Mouse (Mus musculus) gastrocnemius, postnatal 36 days (tissue): ENCODE data around the gene Mt4. TPM values are rescaled to one million over a fixed set of nuclear protein-coding genes. Genes with fewer than 3 reads are reported as not detected.
A peak's percentile ranks its signal among the peaks of the same experiment; 100 is the strongest.

Experiments
- DNase-seq, 2 experiments: peaks; one replicate each; pipeline ENCODE4 v3.0.0; 2022
- intact Hi-C: fragments of 180-260 bp; cut with DNase I; formaldehyde crosslinking; loops from one replicate; pipeline ENCODE4 v1.15.1; 2025
- total RNA-seq, 2 experiments: library from RNA; stranded (reverse); gene quantifications; 2 replicates each; pipeline ENCODE4 v1.2.3; 2021

The Mt4 gene
- total RNA-seq, 2 experiments from 2014 or later = not detected

DNA sequence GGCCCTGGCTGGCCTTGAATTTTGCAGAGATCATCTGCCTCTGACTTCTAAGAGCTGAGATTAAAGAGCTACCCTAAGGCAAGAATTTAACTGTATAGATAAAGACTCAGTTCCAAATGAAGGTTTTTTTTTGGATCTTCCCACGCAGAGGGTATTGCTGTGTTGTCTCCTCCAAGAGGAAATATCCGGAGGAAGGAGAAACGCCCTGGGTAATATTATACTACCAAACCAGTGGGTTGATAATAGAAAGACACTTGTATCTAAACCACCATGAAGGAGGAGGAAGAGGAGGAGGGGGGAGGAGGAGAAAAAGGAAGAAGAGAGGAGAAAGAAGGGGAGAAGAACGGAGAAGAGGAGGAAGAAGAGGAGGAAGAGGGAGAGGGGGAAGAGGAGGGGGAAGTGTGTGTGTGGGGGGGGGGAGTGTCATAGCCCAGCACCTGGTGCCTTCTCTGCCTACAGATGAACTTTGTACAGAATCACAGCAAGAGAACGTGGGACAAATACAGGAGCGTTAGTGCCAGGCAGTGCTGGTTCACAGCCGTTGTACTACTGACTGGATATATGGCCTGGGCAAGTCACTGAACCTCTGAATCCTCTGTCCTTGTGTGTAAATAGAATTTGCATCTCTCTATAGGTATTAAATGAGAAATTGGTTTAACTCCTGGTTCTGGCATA lies 40.9 kb downstream of the Mt4 start:
- no peak for DNase-seq
- intact Hi-C loops = no loop called here

DNA sequence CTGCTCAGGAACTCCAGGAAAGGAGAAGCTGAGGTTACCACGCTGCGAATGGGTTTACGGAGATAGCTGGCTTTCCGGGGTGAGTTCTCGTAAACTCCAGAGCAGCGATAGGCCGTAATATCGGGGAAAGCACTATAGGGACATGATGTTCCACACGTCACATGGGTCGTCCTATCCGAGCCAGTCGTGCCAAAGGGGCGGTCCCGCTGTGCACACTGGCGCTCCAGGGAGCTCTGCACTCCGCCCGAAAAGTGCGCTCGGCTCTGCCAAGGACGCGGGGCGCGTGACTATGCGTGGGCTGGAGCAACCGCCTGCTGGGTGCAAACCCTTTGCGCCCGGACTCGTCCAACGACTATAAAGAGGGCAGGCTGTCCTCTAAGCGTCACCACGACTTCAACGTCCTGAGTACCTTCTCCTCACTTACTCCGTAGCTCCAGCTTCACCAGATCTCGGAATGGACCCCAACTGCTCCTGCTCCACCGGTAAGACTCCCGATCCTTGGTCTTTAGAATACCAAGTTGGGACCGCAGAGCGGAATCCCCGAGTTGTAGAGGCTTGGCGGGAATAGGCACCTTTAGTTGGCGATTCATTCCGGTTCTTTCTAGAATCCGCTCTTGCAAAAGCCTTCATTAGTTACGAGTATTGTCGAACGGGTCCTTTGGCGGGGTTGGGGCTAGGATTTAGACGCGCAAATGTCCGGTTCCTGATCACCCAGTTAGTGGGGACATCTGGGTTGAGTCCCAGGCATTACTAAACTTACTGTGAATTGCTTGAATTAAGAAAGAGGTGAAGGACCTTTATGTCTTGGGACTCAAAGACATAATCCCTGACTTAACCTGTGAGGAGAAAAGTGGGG lies 42.1 kb downstream of the Mt4 start, which contains the start of gene Mt1:
Mt1 (plus strand) TSS at position 226 of the 856 bp plus-strand sequence.
- intact Hi-C loops = no loop called here
- peak; percentile 82 to 92 for DNase-seq

DNA sequence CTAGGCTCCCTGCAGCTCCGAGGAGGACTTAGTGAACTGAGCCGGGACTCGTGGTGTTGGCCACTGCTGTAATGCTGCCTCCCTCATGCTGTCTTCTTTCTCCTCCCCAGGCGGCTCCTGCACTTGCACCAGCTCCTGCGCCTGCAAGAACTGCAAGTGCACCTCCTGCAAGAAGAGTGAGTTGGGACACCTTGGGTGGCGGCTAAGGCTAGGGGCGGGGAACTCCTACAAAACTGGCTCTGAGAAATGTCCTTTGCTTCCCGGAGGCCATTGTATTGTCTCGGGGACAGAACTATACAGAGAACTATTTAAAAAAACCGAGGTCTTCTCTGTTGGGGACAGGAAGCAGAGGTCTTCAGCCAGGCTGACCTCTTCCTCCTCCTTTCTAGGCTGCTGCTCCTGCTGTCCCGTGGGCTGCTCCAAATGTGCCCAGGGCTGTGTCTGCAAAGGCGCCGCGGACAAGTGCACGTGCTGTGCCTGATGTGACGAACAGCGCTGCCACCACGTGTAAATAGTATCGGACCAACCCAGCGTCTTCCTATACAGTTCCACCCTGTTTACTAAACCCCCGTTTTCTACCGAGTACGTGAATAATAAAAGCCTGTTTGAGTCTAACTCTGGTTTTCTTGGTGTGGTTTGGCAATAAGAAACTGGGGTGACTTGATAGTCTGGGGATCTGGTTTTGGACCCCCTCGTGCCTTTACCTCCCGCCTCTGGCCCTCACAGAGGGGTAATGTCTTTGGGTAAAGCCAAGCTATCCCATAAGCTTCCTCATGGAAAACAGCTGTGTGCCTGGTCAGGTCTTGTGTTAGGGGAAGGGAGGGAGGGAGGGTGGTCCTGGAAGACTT lies 42.9 kb downstream of the Mt4 start:
- DNase-seq = no peak
- intact Hi-C loops = no loop called here

DNA sequence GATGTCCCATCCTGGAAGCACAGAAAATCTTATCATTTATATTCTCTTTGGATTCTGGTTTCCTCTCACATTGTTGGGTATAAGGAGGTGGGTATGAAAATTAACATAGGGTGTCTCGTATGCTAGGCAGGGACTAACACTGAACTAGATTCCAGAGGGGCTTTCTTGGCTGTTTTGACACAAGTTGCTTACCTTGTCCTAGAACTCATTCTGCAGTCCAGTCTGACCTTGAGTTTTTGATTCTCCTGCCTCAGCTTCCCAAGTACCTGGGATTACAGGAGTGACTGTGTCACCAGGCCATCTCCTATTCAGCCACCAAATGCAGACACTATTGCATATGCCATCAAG lies 43.5 kb downstream of the Mt4 start:
- DNase-seq = no peak
- intact Hi-C loops = no loop called here

DNA sequence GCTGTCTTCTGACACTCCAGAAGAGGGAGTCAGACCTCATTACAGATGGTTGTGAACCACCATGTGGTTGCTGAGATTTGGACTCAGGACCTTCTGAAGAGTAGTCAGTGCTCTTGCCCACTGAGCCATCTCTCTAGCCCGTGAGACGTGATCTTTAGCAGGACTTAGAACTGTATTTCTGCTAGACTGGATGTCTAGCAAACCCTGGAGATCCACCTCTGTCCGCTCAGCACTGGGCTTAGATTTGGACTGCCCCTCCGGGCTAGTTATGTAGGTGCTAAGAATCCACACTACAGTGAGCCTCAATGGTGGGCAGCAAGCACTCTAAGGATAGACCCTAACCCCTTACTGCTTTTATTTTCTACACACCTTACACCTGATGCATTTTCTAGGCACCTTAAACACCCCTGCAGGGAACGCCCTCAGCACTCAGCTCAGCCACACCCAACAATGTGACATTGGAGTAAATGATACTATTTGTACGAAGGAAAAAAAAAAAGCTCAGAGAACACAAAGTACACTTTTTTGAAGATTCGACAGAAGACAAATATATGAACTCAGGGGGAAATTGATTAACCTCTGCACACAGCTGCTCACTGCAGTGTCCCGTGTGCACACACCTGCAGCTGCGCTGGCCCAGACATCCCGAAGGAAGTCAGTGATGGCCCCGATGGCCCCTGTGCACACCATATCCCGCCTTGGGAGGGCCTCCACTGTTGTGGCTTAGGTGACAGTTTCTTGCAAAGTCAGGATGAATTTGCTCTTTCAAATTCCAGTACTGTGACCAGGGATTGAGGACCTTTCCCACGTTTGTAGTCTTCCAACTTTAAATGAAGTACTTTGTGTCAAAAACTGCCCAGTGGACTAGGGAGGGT lies 45.3 kb downstream of the Mt4 start:
- no peak for DNase-seq
- intact Hi-C loops = loop anchor here (2.0 kb wide), 1 partner anchor 13 kb away; no protein-coding TSS in a partner anchor

DNA sequence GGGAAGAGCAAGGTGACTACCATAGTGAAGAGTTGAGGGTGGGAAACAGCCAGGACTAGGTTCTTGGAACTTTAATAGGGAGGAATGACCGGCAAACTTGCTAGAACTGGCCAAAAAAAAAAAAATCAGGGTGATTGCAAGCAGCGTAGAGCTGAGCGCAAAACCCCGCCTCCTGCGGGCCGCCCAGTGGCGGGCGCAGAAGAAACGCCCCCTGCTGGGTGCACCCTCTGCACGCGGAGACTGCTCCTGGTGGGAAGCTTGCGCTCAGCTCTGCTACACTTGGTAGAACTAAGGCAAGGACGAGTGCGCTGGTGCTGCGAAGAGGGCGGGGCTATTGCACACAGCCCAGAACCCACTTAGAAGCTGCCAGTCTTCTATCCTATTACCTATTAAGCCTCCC lies 46.1 kb downstream of the Mt4 start:
- DNase-seq = peak; percentile 58 to 71
- intact Hi-C loops = loop anchor here (2.0 kb wide), 1 partner anchor 14 kb away; no protein-coding TSS in a partner anchor

DNA sequence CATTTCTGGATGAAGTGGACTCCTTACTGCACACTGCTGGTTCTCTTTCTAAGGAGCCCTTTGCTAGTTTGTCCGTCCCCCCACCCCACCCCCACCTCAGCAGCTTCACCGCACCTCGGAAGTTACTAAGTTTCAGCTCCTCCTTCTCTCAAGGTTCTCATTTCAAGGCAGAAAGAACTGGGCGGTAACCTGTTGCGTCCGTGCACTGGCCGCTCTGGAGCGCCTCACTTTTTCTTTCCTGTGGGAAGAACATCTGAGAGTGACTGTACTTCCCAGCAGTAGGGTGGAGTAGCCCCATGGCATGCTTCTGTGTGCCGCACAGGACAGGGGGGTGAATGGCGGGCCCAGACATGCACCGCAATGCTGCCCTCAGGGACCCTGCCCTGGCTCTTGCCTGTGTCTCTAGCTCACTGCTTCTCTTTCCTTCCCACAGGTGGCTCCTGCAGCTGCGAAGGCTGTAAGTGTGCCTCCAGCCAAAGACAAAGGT lies 47.4 kb downstream of the Mt4 start:
- no peak for DNase-seq
- intact Hi-C loops = no loop called here

DNA sequence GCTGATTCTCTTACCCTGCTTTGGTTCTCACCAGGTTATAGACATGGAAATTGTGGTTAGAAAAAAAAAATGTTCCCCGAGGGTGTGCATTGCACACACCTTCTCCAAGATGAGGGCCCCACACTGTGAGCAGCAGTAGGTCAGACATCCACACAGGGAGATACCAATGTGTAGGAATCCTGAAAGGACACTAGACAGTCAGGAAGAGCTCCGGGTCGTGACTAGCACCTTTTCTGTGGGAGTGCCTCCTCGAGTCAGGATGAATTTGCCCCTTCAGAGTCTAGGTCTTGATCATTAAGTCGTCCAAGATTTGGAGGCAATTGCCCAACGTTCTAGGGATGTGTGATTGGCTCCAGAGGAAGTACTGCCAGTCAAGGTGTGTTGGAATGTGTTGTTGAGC lies 48.8 kb downstream of the Mt4 start:
- DNase-seq = no peak
- intact Hi-C loops = no loop called here

DNA sequence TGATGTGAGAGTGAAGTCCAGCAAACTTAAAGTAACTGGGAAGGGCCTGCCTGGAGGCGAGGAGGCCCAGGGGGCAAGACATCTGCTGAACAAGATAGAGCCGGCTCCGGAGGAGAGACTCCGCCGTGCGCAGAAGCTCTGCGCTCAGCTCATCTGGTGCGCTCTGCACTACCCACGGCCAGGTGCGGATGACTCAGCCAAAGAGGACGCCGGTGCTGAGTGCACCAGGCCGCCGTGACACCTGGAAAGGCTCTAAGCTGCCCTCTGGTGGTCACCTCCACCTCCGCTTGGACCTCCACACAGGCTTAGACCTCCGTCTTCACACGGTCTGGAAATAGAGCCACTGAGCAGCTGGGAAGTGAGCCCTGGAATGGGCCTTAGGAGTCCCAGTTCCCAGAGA lies 49.5 kb downstream of the Mt4 start:
- intact Hi-C loops = no loop called here
- DNase-seq = peak; percentile 63 to 68

DNA sequence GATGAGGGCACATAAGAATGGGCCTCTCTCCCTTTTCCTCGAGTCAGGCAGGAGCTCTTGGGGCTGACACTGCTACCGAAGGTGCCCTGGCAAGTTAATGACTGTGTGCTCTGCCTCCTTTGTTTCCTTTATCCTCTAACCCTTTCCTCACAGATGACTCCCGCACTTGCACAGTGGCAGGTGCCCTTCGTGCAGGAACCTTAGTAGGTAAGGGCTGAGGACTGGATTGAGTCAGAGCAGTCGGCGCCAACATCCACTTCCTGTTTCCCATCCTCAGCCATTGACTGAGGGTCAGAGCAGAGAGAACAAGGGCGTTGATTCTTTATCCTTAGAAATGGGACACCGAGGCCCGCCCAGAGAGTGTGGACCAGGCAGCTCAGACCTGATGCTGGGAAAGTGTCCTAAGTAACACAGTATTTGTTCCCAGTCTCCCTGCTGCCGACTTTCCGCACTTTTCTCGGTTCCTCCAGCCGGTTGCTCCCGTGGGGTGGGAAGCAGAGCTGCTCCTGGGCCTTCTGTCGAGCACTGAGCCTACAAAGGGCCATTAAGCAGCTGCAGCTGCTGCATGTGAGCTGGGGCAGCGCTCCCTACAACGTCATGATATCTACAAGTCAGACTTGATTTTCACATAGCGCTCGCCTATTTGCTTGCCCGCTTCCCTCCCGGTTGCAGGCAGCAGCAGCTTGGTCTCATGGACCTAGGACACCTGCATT lies 50.4 kb downstream of the Mt4 start:
- DNase-seq = no peak
- intact Hi-C loops = no loop called here

Other genes starting within 250 kb of the Mt4 start
- gene Amfr, start 124.4 kb upstream of the Mt4 start, total RNA-seq = 10 to 100 TPM; 85.5 to 94.4 TPM
- 10 to 100 TPM in 1 of 2 experiments, 1 to 10 TPM in 1; 8.7 to 11.9 TPM for gene Nudt21, start 100.2 kb upstream of the Mt4 start, total RNA-seq
- 10 to 100 TPM; 21.8 to 22.9 TPM for gene Ogfod1, start 100.0 kb upstream of the Mt4 start, total RNA-seq
- gene Bbs2, start 38.3 kb upstream of the Mt4 start, total RNA-seq = 1 to 10 TPM; 2.3 to 3.0 TPM
- 1 to 10 TPM; 2.2 to 7.5 TPM for gene Mt3, start 15.4 kb downstream of the Mt4 start, total RNA-seq
- gene Mt2, start 35.5 kb downstream of the Mt4 start, total RNA-seq = 100 to 1,000 TPM in 1 of 2 experiments, 10 to 100 TPM in 1; 87.9 to 112 TPM
- 100 to 1,000 TPM in 1 of 2 experiments, 10 to 100 TPM in 1; 99.6 to 103 TPM for gene Mt1, start 41.9 kb downstream of the Mt4 start, total RNA-seq
- gene Nup93, start 77.4 kb downstream of the Mt4 start, total RNA-seq = 1 to 10 TPM; 8.7 to 9.7 TPM
- gene Slc12a3, start 192.0 kb downstream of the Mt4 start, total RNA-seq = not detected
- 100 to 1,000 TPM in 1 of 2 experiments, 10 to 100 TPM in 1; 93.3 to 102 TPM for gene Herpud1, start 249.2 kb downstream of the Mt4 start, total RNA-seq